Mouse (Mus musculus) hindbrain, embryonic 14.5 days (tissue): Measurements from ENCODE around the gene Ccr7. TPM values are rescaled to one million over a fixed set of nuclear protein-coding genes. Genes with fewer than 3 reads are reported as not detected.
A peak's percentile ranks its signal among the peaks of the same experiment; 100 is the strongest.

Experiments
- ATAC-seq: fragments of 200-750 bp; cut with Nextera tagmentation; 2 replicates; pipeline ENCODE4 v1.8.0; 2017; ENCODE audit warnings: moderate number of reproducible peaks, mild to moderate bottlenecking, moderate TSS enrichment, moderate library complexity; ENCODE audit not compliant: low FRiP score
- DNase-seq: peaks from one replicate; pipeline ENCODE4 v3.0.0-alpha.2; 2015; ENCODE audit warnings: low spot score
- H3K27ac ChIP-seq: fragments of 300-500 bp; sonication (generic); 2 replicates; pipeline ENCODE4 v1.5.1; 2014; ENCODE audit warnings: mild to moderate bottlenecking, moderate library complexity
- H3K27me3 ChIP-seq: fragments of 300-500 bp; sonication (generic); 2 replicates; pipeline ENCODE4 v1.6.1; 2014; ENCODE audit warnings: mild to moderate bottlenecking, low read length, mixed read lengths; ENCODE audit not compliant: control insufficient read depth, insufficient read depth
- H3K36me3 ChIP-seq: fragments of 300-500 bp; sonication (generic); replicated peaks from 2 replicates; pipeline ENCODE4 v1.6.1; 2014; ENCODE audit not compliant: control insufficient read depth, insufficient read depth
- H3K4me1 ChIP-seq: fragments of 300-500 bp; sonication (generic); replicated peaks from 2 replicates; pipeline ENCODE4 v1.6.1; 2014; ENCODE audit warnings: antibody characterized with exemption, low read length, mixed read lengths; ENCODE audit not compliant: control insufficient read depth, insufficient read depth
- H3K4me2 ChIP-seq: fragments of 300-500 bp; sonication (generic); replicated peaks from 2 replicates; pipeline ENCODE4 v1.6.1; 2014; ENCODE audit warnings: mild to moderate bottlenecking, moderate library complexity
- H3K4me3 ChIP-seq: fragments of 300-500 bp; sonication (generic); replicated peaks from 2 replicates; pipeline ENCODE4 v1.5.1; 2014; ENCODE audit warnings: mild to moderate bottlenecking, low read length
- H3K9ac ChIP-seq: fragments of 300-500 bp; sonication (generic); 2 replicates; pipeline ENCODE4 v1.6.1; 2014
- H3K9me3 ChIP-seq: fragments of 300-500 bp; sonication (generic); 2 replicates; pipeline ENCODE4 v1.6.1; 2016; ENCODE audit warnings: low read length; ENCODE audit not compliant: control insufficient read depth
- WGBS: fragments of 180-500 bp; shearing (Covaris S2); extraction: QIAGEN DNeasy Blood & Tissue Kit; methylation state at CpG from one replicate; pipeline ENCODE4 v1.1.7; 2014; 5-methylcytosine and 5-hydroxymethylcytosine counted together
- polyA plus RNA-seq: library from polyadenylated mRNA; unstranded; fragments of >200 nt; fragmentation: Nextera tagmentation; extraction: Ambion mirVana; gene quantifications from 2 replicates; pipeline ENCODE4 v1.2.1, GENCODE M21; 2014

Gene Ccr7
- polyA plus RNA-seq, 1 experiment from 2014 or later: not detected

DNA sequence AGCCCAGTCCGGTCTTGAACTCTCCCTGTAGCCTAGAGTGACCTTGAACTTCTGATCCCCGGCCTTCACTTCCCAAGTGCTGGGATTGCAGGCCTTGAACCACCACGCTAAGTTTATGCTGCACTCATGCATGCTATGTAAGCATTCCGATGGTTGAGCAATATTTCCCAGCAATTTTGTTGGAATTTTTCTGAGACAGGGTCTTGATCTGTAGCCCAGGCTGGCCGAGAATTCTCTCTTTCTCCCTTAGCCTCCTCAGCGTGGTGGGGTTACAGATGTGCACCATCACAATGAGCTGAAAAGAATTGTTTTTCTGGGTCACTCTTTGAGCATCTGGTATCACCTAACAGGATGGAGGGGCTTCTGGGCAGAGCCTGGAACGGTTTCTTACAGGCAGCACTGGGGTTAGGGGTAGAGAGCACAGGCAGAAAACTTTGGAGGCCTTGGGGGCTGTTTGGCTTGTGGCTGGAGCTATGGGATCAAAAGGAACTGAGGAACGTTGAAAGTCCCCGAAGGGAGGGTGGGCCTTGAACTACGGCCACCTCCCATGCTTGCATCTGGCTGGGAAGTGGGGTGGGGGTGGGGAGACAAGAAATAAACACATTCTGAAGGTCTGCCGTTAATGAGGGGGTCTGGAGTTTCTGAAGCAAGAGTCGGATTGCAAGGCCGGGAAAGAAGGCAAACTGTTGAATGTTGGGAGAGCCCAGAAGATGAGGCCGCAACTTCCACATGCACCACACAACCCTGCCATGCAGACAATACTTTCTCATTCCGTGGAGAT lies 20.4 kb downstream of the Ccr7 start:
- ATAC-seq (no peak), DNase-seq (no peak)
- no peak overlapping the region for H3K4me3 ChIP-seq
- peaks cover 17% of the 10 kb centered on the region for H3K4me1 ChIP-seq
- 69% methylated on average over 15 of the region's 15 CpGs for WGBS
- no peak overlapping the region for H3K4me2 ChIP-seq
- no peak overlapping the region for H3K9ac ChIP-seq
- no peak overlapping the region for H3K27ac ChIP-seq
- no peaks in the 10 kb centered on the region for H3K36me3 ChIP-seq
- no peaks in the 10 kb centered on the region for H3K27me3 ChIP-seq
- H3K9me3 ChIP-seq: no peaks in the 10 kb centered on the region

DNA sequence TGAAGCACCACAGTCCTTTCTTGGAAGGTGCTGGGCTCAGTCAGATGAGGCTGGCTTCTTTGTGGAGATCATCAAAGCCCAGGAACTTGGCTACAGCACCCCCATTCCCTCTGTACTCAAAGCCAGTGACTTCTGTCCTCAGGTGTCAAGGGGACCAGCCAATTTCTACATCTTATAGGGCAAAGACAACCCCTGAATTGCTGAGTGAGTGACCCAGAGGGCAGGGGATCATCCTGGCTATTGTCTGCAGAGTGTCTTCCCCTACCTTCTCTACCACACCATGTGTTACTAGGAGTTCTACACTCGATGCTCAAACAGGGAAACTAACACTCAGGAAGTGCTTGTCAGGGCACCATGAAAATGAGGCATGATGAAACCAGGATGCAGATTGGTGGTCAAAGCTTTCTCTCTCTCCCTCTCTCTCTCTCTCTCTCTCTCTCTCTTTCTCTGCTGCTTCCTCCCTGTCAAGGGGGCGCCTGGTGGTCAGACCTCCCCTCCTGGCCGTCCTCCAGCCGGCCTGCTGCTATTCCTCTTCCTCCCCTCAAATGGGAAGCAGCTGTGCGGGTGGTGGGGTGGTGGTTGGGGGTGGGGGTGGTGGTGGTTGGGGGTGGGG lies 21.5 kb downstream of the Ccr7 start:
- ATAC-seq: no peak
- 48% methylated on average over 5 of the region's 5 CpGs for WGBS
- no peaks in the 10 kb centered on the region for H3K27me3 ChIP-seq
- H3K4me1 ChIP-seq: peaks cover 17% of the 10 kb centered on the region
- H3K4me2 ChIP-seq: no peak overlapping the region
- no peaks in the 10 kb centered on the region for H3K36me3 ChIP-seq
- H3K9ac ChIP-seq: no peak overlapping the region
- H3K27ac ChIP-seq: no peak overlapping the region
- DNase-seq: no peak
- no peaks in the 10 kb centered on the region for H3K9me3 ChIP-seq
- H3K4me3 ChIP-seq: no peak overlapping the region

- 3% methylated on average over 11 of the region's 11 CpGs for WGBS
- Histone ChIP-seq H3K4me2 (peak overlapping the region; percentile 35), H3K9ac (peak overlapping the region; percentile 29), H3K9me3 (no peaks in the 10 kb centered on the region), H3K4me1 (peaks cover 17% of the 10 kb centered on the region), H3K4me3 (no peak overlapping the region), H3K36me3 (no peaks in the 10 kb centered on the region), H3K27me3 (no peaks in the 10 kb centered on the region), H3K27ac (peak overlapping the region; percentile 69; the same call in 1 of the 2 replicates)
- DNase-seq (no peak), ATAC-seq (peak; percentile 80)
Measured at GRCm38 (mm10) chr11:99132091-99132730, 22.7 kb downstream of the Ccr7 start.

GRCm38 (mm10) chr11:99131463-99131840 lies 23.4 kb downstream of the Ccr7 start:
- Histone ChIP-seq H3K36me3 (no peaks in the 10 kb centered on the region), H3K4me3 (no peak overlapping the region), H3K27me3 (no peaks in the 10 kb centered on the region), H3K4me1 (peaks cover 17% of the 10 kb centered on the region), H3K27ac (no peak overlapping the region), H3K4me2 (no peak overlapping the region), H3K9ac (no peak overlapping the region), H3K9me3 (no peaks in the 10 kb centered on the region)
- DNase-seq (no peak), ATAC-seq (no peak)
- WGBS: 44% methylated on average over 12 of the region's 12 CpGs

- no peak overlapping the region for H3K27ac ChIP-seq
- peaks cover 17% of the 10 kb centered on the region for H3K4me1 ChIP-seq
- H3K9me3 ChIP-seq: no peaks in the 10 kb centered on the region
- ATAC-seq (no peak), DNase-seq (no peak)
- no peaks in the 10 kb centered on the region for H3K27me3 ChIP-seq
- H3K4me3 ChIP-seq: no peak overlapping the region
- 59% methylated on average over 5 of the region's 5 CpGs for WGBS
- no peak overlapping the region for H3K9ac ChIP-seq
- H3K4me2 ChIP-seq: no peak overlapping the region
- no peaks in the 10 kb centered on the region for H3K36me3 ChIP-seq
Measured at GRCm38 (mm10) chr11:99130736-99131462, 24.0 kb downstream of the Ccr7 start.

DNA sequence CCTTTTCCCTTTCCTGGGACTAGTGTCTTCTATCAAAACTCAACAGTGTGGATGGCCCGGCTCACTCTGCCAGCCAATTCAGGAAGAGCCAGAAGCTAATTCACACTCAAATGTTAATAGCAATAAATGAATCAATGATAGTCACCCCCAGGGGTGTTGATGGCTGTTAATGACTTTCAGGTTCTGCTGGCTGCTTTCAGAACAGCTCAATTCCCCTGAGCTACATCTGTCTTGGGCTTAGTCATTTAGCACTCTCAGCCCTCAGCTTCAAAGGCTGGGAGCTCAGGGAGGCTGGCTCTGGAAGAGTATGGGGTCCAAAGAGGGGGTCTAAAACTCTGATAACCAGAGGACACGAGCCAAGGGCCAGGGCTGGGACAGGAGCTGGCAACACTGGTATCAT lies 25.6 kb downstream of the Ccr7 start:
- Histone ChIP-seq H3K36me3 (no peaks in the 10 kb centered on the region), H3K27me3 (no peaks in the 10 kb centered on the region), H3K27ac (no peak overlapping the region), H3K4me1 (peaks cover 17% of the 10 kb centered on the region), H3K9me3 (no peaks in the 10 kb centered on the region), H3K4me2 (no peak overlapping the region), H3K9ac (no peak overlapping the region), H3K4me3 (no peak overlapping the region)
- ATAC-seq (no peak), DNase-seq (peak; percentile 53)
- WGBS: 48% methylated on average over 2 of the region's 2 CpGs

GRCm38 (mm10) chr11:99127785-99128682 lies 26.8 kb downstream of the Ccr7 start:
- DNase-seq (no peak), ATAC-seq (no peak)
- Histone ChIP-seq H3K36me3 (no peaks in the 10 kb centered on the region), H3K9me3 (no peaks in the 10 kb centered on the region), H3K27ac (no peak overlapping the region), H3K9ac (no peak overlapping the region), H3K4me3 (no peak overlapping the region), H3K4me2 (no peak overlapping the region), H3K4me1 (peaks cover 13% of the 10 kb centered on the region), H3K27me3 (no peaks in the 10 kb centered on the region)
- 79% methylated on average over 18 of the region's 18 CpGs for WGBS

GRCm38 (mm10) chr11:99126482-99127253 lies 28.2 kb downstream of the Ccr7 start:
- no peaks in the 10 kb centered on the region for H3K9me3 ChIP-seq
- 0 out of 2 replicates have a peak, but pooled peaks cover 3% of the 10 kb centered on the region for H3K4me1 ChIP-seq
- no peaks in the 10 kb centered on the region for H3K27me3 ChIP-seq
- H3K27ac ChIP-seq: peak overlapping the region; percentile 51; the same call in 1 of the 2 replicates
- H3K4me3 ChIP-seq: no peak overlapping the region
- ATAC-seq (no peak), DNase-seq (no peak)
- no peak overlapping the region for H3K9ac ChIP-seq
- H3K4me2 ChIP-seq: no peak overlapping the region
- 49% methylated on average over 5 of the region's 5 CpGs for WGBS
- H3K36me3 ChIP-seq: no peaks in the 10 kb centered on the region
